Mouse (Mus musculus): Measurements from ENCODE around the gene L3mbtl2.

The L3mbtl2 gene

DNA sequence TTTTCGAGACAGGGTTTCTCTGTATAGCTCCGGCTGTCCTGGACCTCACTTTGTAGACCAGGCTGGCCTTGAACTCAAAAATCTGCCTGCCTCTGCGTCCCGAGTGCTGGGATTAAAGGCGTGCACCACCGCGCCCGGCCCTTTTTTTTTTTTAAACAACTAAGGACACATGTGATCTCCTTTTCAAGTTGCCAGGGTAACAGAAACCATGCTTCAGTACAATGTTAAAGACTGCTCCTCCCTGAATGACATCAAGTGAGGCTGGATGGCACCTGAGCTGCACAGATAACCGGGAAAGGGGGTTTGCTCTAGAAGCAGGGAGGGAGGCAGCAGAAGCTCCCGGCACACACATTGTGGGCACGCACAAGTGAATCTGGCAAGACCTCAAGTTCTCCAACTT lies 45.3 kb downstream of the L3mbtl2 start:
- DNase-seq (ENCODE audit: low spot score in 2 of 2) = no peak

- no peak for DNase-seq (ENCODE audit: low spot score in 2 of 2)
Observed at GRCm38 (mm10) chr15:81709686-81710085, 46.0 kb downstream of the L3mbtl2 start.

DNA sequence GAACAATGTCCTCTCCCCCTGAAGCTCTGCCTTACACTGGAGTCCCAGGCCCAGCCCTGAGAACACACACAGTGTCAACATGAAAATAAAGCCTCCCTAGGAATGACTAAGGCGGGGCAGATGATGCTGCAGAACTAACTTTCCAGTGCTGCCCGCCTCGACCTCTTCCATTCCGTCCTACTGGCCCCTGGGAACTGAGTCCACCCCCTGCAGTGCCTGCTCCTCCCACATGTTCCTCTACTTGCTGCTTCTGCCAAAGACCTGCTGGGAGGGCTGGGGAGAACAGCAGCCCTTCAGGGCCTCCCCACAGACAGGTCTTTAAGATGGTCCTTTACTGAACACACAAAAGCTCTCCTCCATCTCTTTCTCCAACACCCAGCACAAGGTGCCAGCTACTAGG lies 47.1 kb downstream of the L3mbtl2 start:
- DNase-seq (ENCODE audit: low spot score in 2 of 2) = no peak

GRCm38 (mm10) chr15:81713742-81714141 lies 50.1 kb downstream of the L3mbtl2 start:
- DNase-seq (ENCODE audit: low spot score in 2 of 2) = peak in 1 of 2 experiments; percentile 20

DNA sequence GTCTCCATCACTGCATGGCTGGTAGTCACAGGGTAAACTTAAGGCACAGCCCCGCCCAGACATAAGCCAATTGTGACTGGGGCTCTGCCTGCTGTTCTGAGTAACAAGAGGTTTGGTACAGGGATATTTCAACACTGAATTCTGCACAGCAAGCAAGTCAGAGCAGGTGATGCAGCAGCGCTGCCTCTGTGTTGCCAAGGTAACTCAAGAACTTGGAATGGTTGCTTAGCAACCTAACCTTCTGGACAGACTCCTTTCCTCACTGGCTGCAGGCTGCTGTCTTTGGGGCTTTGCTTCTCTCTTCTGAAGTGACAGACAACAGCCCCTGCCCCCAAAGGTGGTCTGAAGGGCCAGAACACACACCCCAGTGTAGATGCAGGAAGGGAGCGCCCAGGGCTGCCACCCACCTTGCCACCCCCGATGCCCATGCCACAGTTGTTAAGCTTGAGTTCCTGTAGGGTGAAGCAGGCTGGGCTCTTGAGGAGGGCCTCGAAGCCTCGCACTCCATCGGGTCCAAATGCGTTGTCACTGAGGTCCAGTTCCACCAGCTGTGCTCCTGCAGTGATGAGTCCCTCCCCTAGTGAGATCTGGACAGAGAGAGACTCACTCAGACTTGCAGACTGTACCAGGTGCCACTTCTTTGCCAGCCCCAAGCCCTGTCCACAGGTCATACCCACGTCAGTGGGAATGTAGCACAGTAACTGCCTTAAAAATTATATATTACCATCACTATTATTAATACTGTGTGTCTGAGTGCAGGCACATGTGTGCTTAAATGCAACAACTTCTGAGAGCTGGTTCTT lies 54.8 kb downstream of the L3mbtl2 start:
- peak; percentile 46 to 69 for DNase-seq (ENCODE audit: low spot score in 2 of 2)

DNA sequence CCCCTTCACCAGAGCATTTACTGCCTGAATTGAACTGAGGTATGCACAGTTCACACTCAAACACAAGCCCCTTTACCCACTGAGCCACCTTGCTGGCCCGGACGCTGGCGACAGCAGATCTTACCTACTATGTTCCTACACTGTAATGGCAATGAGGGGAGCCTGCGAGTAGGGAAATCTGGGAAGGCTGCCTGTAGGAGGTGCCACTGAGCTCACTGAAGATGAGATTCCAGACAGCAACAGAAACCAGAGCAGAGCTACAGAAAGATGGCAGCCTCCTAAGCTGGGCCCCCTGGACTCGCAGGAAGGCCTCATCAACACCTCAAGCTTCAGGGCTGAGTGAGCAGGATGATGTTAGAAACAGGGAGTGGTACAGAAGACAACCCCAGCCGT lies 55.4 kb downstream of the L3mbtl2 start:
- no peak for DNase-seq (ENCODE audit: low spot score in 2 of 2)

DNA sequence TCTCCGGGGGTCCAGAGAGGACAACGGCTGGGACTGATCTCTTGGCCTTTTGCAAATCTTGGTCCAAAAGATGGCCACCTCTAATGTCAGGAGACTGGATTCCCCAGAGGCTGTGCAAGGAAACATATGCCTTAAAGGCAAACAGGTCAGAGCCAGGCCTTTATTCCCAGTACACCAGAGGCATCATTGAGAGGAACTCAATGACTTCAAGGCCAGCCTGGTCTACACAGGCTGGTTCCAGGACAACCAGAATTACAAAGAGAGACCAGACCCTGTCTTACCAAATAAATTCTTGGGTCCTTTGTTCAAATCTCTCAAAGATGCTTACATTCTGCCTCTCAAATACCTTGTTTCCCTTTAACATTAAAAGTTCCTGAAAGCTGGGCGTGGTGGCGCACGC lies 58.7 kb downstream of the L3mbtl2 start:
- no peak for DNase-seq (ENCODE audit: low spot score in 2 of 2)

DNA sequence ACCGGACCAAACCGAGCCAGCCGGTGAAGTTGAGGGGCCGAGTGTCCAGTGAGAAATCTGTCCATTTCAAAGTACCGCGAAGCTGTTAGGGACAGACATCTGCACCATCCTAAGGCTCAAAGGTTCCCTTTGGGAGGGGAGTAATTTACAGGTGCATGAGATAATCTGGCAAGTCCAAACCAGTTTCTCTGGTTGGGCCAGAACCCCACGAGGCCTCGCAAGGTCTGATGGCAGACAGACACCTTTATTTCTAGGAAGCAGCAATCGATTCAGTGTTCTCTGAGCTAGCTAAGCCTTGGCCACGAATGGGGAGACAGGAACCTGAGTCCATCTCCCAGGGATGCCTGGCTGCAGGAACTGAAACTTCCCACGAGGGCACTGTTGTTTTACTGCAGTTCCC lies 60.0 kb downstream of the L3mbtl2 start:
- DNase-seq (ENCODE audit: low spot score in 2 of 2) = no peak

DNA sequence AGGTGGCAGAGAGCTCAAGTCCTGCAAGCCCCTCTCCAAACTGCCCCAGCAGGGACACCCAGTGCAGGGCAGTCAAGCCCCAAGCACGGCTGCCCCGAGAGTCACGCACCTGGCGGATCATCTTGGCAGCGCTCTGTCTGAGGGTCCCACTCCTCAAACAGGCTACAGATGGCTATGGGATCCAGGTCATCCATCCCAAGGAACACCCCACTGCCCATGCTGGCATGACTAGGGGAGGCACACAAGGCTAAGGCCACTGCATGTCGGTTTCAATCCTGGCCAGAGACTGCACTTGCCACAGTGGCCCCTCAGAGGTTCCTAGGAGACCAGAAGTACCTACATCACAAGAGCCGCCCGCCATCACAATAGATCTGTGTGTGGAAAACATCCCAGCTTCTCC lies 62.3 kb downstream of the L3mbtl2 start:
- DNase-seq (ENCODE audit: low spot score in 2 of 2) = no peak

DNA sequence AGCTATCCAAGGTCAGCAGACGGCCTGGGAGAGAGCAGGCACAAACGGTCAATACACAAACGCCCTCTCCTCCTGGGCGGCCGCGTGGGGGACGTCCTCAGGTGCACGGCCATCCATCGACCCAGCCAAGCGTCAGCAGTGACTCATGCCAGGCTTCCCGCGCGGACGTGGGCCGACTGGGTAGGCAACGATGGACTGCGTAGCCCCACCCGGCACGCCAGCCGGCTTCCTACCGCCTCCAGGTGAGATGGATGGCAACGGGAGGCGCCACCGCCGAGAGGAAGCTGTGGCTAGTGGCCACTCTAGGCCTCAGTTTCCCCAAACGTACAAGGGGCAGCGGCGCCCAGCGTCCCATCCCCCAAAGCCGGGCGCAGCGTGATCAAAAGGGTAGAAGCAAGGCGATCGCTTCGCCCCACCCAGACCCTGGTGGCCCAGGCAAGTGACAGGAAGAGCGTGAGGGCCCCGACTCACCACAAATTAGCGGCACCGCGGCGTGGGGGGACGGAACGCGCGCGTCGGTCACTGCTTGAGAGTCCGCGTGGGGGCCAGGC lies 65.6 kb downstream of the L3mbtl2 start:
- peak; percentile 69 to 72 for DNase-seq (ENCODE audit: low spot score in 2 of 2)

DNA sequence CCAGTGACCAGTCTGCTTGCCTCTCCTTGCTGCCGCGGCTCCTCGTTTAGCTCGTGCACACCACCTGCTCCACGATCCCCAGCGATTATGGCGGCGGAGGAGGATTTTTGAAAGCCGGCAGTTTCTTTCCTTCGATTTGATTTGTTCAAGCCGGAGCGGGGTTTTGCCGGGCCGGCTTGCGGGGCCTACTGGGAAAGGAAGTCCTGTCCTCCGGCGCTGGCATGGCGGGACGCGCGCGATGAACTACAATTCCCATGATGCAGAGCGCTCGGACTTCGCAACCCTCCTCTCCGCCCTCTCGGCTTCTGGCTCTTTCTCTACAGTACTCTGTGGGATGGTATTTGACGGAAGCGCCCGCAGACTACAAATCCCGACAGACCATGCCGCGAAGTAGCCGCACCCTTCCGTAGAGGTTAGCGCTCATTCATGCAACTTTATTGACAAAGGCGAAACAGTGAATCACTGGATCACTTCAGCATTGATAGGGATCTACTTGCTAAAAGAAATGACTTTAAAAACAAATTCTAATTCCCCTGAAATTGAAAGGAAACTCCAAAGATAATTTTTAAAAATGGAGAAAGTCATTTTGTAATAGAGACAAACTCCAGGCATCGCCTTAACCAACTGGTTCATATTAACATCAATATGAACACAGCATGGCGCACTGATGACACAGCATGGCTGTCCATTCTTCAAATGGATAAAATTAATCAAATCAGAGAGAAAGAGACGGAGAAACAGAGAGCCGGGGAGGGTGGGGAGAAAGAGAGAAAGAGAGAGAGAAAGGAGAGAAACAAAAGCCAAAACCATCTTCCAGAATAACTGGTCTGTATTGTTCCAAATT lies 66.3 kb downstream of the L3mbtl2 start:
- peak; percentile 98 to 99 for DNase-seq (ENCODE audit: low spot score in 2 of 2)

DNA sequence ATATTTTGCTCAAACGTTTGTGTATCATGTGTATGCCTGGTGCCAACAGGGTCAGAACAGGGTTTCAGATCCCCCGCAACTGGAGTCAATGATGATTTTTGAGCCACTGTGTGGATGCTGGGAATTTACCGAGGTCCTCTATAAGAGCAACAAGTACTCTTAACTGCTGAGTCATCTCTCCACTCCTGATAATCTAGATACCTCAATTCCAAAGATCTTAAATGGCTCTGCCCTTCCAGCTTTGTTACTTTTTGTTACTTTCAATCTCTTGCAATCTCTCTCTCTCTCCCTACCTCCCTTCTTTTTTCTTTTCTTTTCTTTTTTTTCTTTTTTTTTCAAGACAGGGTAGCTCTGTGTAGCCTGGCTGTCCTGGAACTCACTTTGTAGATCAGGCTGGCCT lies 71.4 kb downstream of the L3mbtl2 start:
- no peak for DNase-seq (ENCODE audit: low spot score in 2 of 2)

Data from frontal cortex, postnatal 36 days (tissue).